In the genomic region with DNA sequence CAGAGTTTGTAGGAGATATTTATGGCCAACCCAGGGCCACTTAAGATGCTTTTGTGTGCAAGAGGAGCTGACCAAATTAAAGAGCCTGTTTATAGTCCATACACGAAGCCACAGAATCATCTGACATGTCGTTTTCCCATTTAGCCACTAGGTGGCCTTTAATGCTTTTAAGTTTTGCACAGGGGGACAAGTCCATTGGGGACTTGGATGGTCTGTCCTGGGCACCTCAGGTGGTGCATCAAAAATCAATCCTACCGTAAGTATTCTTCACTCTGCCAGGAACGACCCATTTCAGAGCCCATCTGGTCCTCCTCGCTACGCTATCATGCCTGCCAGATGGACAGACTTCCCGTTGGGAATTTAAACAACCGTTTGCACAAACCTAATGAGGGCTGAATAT, we compare ENCODE assay signal across 9 mouse cellular contexts. TPM values are rescaled to one million over a fixed set of nuclear protein-coding genes. Genes with fewer than 3 reads are reported as not detected.
A peak's percentile ranks its signal among the peaks of the same experiment; 100 is the strongest.
DNase-seq lines count a peak whose midpoint lies in the region; TF ChIP-seq lines count a peak whose summit lies in the region.
"Had no signal": no experiment of that assay in that cellular context is flagged by ENCODE, and none has a peak within 500 bp of the region (broad histone marks: within the 10 kb centered on the region; RNA-seq: fewer than 3 reads in every experiment).

No protein-coding gene starts in this region.

- intact Hi-C loops in gastrocnemius, adult 2 months (cut with DNase I): loop anchor here (1.0 to 10.0 kb wide), 2 partner anchors 99 to 164 kb away; no protein-coding TSS in a partner anchor

- no peak overlapping the region for H3K27ac ChIP-seq in gastrocnemius, adult 2 months
- H3K27ac ChIP-seq: limb, embryonic 12.5 days had no signal

- peak; percentile 78 for TF ChIP-seq CTCF in gastrocnemius, adult 2 months (IDR thresholded peaks at IDR 0.05)

- H3K4me3 ChIP-seq in gastrocnemius, adult 2 months: no peak overlapping the region
- H3K4me3 ChIP-seq: limb, embryonic 12.5 days had no signal

- DNase-seq in gastrocnemius, adult 2 months: no peak
- DNase-seq in gastrocnemius, adult 18-20 months (ENCODE audit: low spot score): no peak
- DNase-seq in CD8-positive naive resting alpha-beta T cell, adult 2 months (ENCODE audit: low read depth in 2 of 2, low spot score in 2 of 2): peak; percentile 22 to 28
- peak; percentile 67 to 70 for DNase-seq in cerebellum, adult 18-20 months
- peak; percentile 80 for DNase-seq in forelimb bud, embryonic 11.5 days (ENCODE audit: low read depth, low spot score)
- DNase-seq in layer of hippocampus, postnatal 10 days (ENCODE audit: low spot score in 2 of 2): peak; percentile 17 to 32
- peak; percentile 32 for DNase-seq in neural tube, embryonic 10.5 days (ENCODE audit: extremely low spot score, low spot score)
- no peak for DNase-seq in spleen, postnatal 36 days (ENCODE audit: low spot score in 2 of 2)

RNA-seq across cellular contexts. Expression of a gene that starts 32.8 kb away (rescaled TPM):
- total RNA-seq in gastrocnemius, adult 2 months (2021): 1 to 10 TPM; 9.0 to 9.5 TPM
- total RNA-seq in gastrocnemius, adult 18-20 months (2021): 10 to 100 TPM in 1 of 2 experiments, 1 to 10 TPM in 1; 9.1 to 10.7 TPM
- total RNA-seq in layer of hippocampus, postnatal 10 days (2021): 10 to 100 TPM; 22.5 to 26.6 TPM

RNA-seq across cellular contexts. Expression of a gene that starts 34.8 kb away (rescaled TPM):
- 10 to 100 TPM; 21.5 to 23.1 TPM for total RNA-seq in gastrocnemius, adult 2 months (2021)
- total RNA-seq in gastrocnemius, adult 18-20 months (2021): 10 to 100 TPM; 21.0 to 22.1 TPM
- 10 to 100 TPM; 43.2 to 46.8 TPM for total RNA-seq in layer of hippocampus, postnatal 10 days (2021)

Comparison
In these comparisons a context has a peak if more than half of its experiments do, and no peak if none do; other contexts are left out.
1. DNase-seq: peak in CD8-positive naive resting alpha-beta T cell, adult 2 months (2 of 2), cerebellum, adult 18-20 months (2 of 2), forelimb bud, embryonic 11.5 days (single experiment), layer of hippocampus, postnatal 10 days (2 of 2) and neural tube, embryonic 10.5 days (single experiment); none in gastrocnemius, adult 2 months (single experiment), gastrocnemius, adult 18-20 months (single experiment) and spleen, postnatal 36 days (0 of 2).